Mouse (Mus musculus): ENCODE data around the gene Sptlc2.

- TF ChIP-seq POLR2A (IDR thresholded peaks at IDR 0.05; ENCODE audit: insufficient read depth, low read length) = no peak
- TF ChIP-seq CTCF (IDR thresholded peaks at IDR 0.05; ENCODE audit: low read depth, low read length) = no peak
- TF ChIP-seq EP300 (IDR thresholded peaks at IDR 0.05; ENCODE audit: insufficient read depth, low read depth, low read length) = no peak
These were observed 30.8 kb upstream of the Sptlc2 start for GRCm38 (mm10) chr12:87418921-87419320.
